Mouse (Mus musculus) right cerebral cortex, adult 18-20 months (tissue): ENCODE measurements at regions not wholly inside any gene's neighbourhood (a gene's known extent, or its start where the extent isn't known, plus 50 kb on each side); places are given as distances from the start of the nearest gene placed in this dataset.

Source experiments
- DNase-seq: peaks from one replicate; pipeline ENCODE4 v3.0.0; 2022; ENCODE audit warnings: mixed read lengths

- DNase-seq = peak; percentile 0
Measured at GRCm38 (mm10) chrX:118320123-118320522, 106.9 kb upstream of the Tgif2lx2 start.

GRCm38 (mm10) chrX:118356888-118357287 is 70.1 kb upstream of the Tgif2lx2 start:
- peak; percentile 1 for DNase-seq
